Comparison of ENCODE assay signal across 12 mouse cellular contexts in the genomic region with DNA sequence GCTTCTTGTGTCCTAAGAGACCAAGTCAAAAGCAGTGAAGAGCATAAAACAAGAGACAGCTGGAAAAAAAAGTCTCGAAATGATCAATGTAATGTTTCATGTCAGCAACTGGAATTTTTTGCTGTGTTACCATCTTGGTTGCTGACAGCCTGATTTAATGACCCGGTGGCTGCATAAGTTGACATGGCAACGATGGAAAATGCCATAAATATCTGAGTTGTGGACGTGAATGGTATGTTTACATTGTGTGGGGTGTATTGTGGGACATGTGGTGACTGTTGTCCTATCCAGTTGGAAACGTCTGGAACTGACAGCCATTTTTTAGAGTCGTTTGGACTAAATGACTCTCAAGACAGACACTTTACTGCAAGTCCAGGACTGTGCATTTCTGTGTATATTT.
"Had no signal": no experiment of that assay in that cellular context is flagged by ENCODE, and none has a peak within 500 bp of the region (broad histone marks: within the 10 kb centered on the region; RNA-seq: fewer than 3 reads in every experiment).

No protein-coding gene starts in this region.

- H3K27ac ChIP-seq: layer of hippocampus, adult 2 months; limb, embryonic 13.5 days; liver, embryonic 14.5 days; neural tube, embryonic 12.5 days had no signal

- H3K4me2 ChIP-seq: limb, embryonic 13.5 days; neural tube, embryonic 12.5 days had no signal

- ATAC-seq: inflammation-experienced regulatory T-cells, adult 6 months had no signal

- H3K36me3 ChIP-seq: limb, embryonic 13.5 days; neural tube, embryonic 12.5 days had no signal

- H3K27me3 ChIP-seq: limb, embryonic 13.5 days had no signal

- H3K4me3 ChIP-seq: layer of hippocampus, adult 2 months; limb, embryonic 13.5 days; neural tube, embryonic 12.5 days had no signal

- H3K4me1 ChIP-seq: limb, embryonic 13.5 days had no signal

- H3K9ac ChIP-seq: limb, embryonic 13.5 days; liver, embryonic 14.5 days; neural tube, embryonic 12.5 days had no signal

- DNase-seq: kidney, adult 18-20 months; kidney, postnatal 10 days; kidney, postnatal 4 days; left cerebral cortex, postnatal 4 days; lung, adult 18-20 months; retina, postnatal 1 day; thymus, postnatal 4 days had no signal

- H3K9me3 ChIP-seq: limb, embryonic 13.5 days; neural tube, embryonic 12.5 days had no signal
